ENCODE assay signal across 14 mouse cellular contexts in the genomic region with DNA sequence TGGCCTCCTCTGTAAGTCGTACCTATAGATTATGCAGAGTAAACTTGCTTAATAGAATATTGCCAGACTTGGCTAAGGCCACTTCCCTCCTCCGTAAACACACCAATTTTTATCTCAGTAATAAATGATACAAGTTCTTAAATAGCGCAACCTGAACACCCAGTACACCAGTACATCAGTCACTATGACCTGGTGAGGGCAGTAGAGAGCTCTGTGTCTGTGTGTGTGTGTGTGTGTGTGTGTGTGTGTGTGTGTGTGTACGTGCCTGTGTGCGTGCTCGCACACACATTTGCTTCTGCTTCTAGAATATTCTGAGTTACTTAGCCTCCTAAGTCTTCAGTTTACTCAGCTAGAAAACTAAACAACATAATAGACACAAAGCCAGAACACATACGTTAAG. TPM values are rescaled to one million over a fixed set of nuclear protein-coding genes. Genes with fewer than 3 reads are reported as not detected.
DNase-seq lines count a peak whose midpoint lies in the region; TF ChIP-seq lines count a peak whose summit lies in the region.
"Had no signal": no experiment of that assay in that cellular context is flagged by ENCODE, and none has a peak within 500 bp of the region (broad histone marks: within the 10 kb centered on the region; RNA-seq: fewer than 3 reads in every experiment).

No protein-coding gene starts in this region.

- no peak overlapping the region for H3K27ac ChIP-seq in gastrocnemius, adult 2 months
- H3K27ac ChIP-seq: forebrain, embryonic 13.5 days; hindbrain, embryonic 12.5 days had no signal

- peak; percentile 10; the same call in 1 of the 2 replicates for TF ChIP-seq CTCF in gastrocnemius, adult 2 months (IDR thresholded peaks at IDR 0.05)

- no peak overlapping the region for H3K4me3 ChIP-seq in gastrocnemius, adult 2 months
- H3K4me3 ChIP-seq: forebrain, embryonic 13.5 days; hindbrain, embryonic 12.5 days had no signal

- DNase-seq in gastrocnemius, adult 2 months: no peak
- DNase-seq in gastrocnemius, adult 18-20 months (ENCODE audit: low spot score): no peak
- DNase-seq in lung, postnatal 36 days: peak; percentile 5
- DNase-seq in lung, postnatal 10 days: no peak
- DNase-seq in NIH3T3 (ENCODE audit: low read depth): peak; percentile 52
- DNase-seq in naive thymus-derived CD4-positive, alpha-beta T cell, adult 2 months (ENCODE audit: low read depth): peak; percentile 27
- DNase-seq in yolk sac, embryonic 10.5 days (ENCODE audit: low spot score): no peak
- no peak for DNase-seq in cerebellum, postnatal 4 days (ENCODE audit: low spot score in 2 of 2)
- DNase-seq: adrenal gland, postnatal 25 days; kidney, postnatal 25 days; left cerebral cortex, postnatal 4 days; lung, postnatal 4 days had no signal

- intact Hi-C loops in gastrocnemius, adult 2 months (cut with DNase I): no loop called here

RNA-seq across cellular contexts. Expression of gene Agk, which starts 28.4 kb away (rescaled TPM):
- 1 to 10 TPM; 5.5 to 9.0 TPM for total RNA-seq in gastrocnemius, adult 2 months (2021)
- total RNA-seq in gastrocnemius, adult 18-20 months (2021): 1 to 10 TPM; 6.1 TPM

Comparison
In these comparisons a context has a peak if more than half of its experiments do, and no peak if none do; other contexts are left out.
1. DNase-seq: peak in lung, postnatal 36 days (single experiment), NIH3T3 (single experiment) and naive thymus-derived CD4-positive, alpha-beta T cell, adult 2 months (single experiment); none in gastrocnemius, adult 2 months (single experiment), gastrocnemius, adult 18-20 months (single experiment), lung, postnatal 10 days (single experiment), yolk sac, embryonic 10.5 days (single experiment) and cerebellum, postnatal 4 days (0 of 2).